Mouse (Mus musculus) kidney, embryonic 15.5 days (tissue): Measurements from ENCODE around the gene Bbs9. TPM values are rescaled to one million over a fixed set of nuclear protein-coding genes. Genes with fewer than 3 reads are reported as not detected.

Experiments
- ATAC-seq: fragments of 200-750 bp; cut with Nextera tagmentation; replicated peaks from 2 replicates; pipeline ENCODE4 v1.8.0; 2017; ENCODE audit warnings: moderate TSS enrichment; ENCODE audit not compliant: low FRiP score
- H3K27ac ChIP-seq: fragments of 300-500 bp; sonication (generic); 2 replicates; pipeline ENCODE4 v1.5.1; 2015; ENCODE audit warnings: mild to moderate bottlenecking, inconsistent platforms
- H3K27me3 ChIP-seq: fragments of 300-500 bp; sonication (generic); 2 replicates; pipeline ENCODE4 v1.6.1; 2015; ENCODE audit warnings: inconsistent platforms
- H3K36me3 ChIP-seq: fragments of 300-500 bp; sonication (generic); 2 replicates; pipeline ENCODE4 v1.6.1; 2015; ENCODE audit warnings: inconsistent platforms
- H3K4me1 ChIP-seq: fragments of 300-500 bp; sonication (generic); 2 replicates; pipeline ENCODE4 v1.6.1; 2015; ENCODE audit warnings: inconsistent platforms
- H3K4me2 ChIP-seq: fragments of 300-500 bp; sonication (generic); 2 replicates; pipeline ENCODE4 v1.6.1; 2015; ENCODE audit warnings: moderate library complexity, mild to moderate bottlenecking, inconsistent platforms
- H3K4me3 ChIP-seq: fragments of 300-500 bp; sonication (generic); replicated peaks from 2 replicates; pipeline ENCODE4 v1.5.1; 2015; ENCODE audit warnings: mild to moderate bottlenecking, inconsistent platforms
- H3K9ac ChIP-seq: fragments of 300-500 bp; sonication (generic); 2 replicates; pipeline ENCODE4 v1.6.1; 2015; ENCODE audit warnings: mild to moderate bottlenecking, inconsistent platforms
- H3K9me3 ChIP-seq: fragments of 300-500 bp; sonication (generic); replicated peaks from 2 replicates; pipeline ENCODE4 v1.6.1; 2016; ENCODE audit warnings: inconsistent platforms
- WGBS: fragments of 180-500 bp; shearing (Covaris S2); methylation state at CpG from one replicate; pipeline ENCODE4 v1.1.7; 2015; ENCODE audit warnings: mixed read lengths; 5-methylcytosine and 5-hydroxymethylcytosine counted together
- polyA plus RNA-seq: library from polyadenylated mRNA; unstranded; fragments of >200 nt; fragmentation: Nextera tagmentation; extraction: Ambion mirVana; gene quantifications from 2 replicates; pipeline ENCODE4 v1.2.1, GENCODE M21; 2015

The Bbs9 gene
- polyA plus RNA-seq, 1 experiment from 2014 or later = 12.3 TPM

- ATAC-seq = no peak
- H3K36me3 ChIP-seq = no peaks in the 10 kb centered on the region
Measured at GRCm38 (mm10) chr9:22690234-22690633, 214.7 kb downstream of the Bbs9 start.

DNA sequence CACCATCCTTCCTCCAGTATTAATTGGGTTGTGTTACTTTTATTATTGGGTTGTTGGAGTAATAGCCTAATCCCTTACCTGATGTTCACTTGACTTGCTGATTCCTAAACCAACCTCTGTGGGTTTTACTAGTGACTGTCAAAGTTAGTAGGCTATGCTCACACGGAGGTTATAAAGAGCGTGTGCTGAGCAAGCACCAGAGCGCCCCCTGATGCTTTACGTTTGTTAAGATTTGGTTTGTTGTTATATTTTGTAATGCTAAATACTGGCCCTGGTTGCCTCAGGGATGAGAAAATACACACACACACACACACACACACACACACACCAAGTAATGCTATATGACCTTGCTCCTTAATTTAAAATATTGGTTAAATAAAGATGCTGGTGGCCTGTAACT lies 219.9 kb downstream of the Bbs9 start:
- H3K9me3 ChIP-seq = 0 out of 2 replicates have a peak, but pooled peaks cover 3% of the 10 kb centered on the region
- H3K4me3 ChIP-seq = no peak overlapping the region
- no peak overlapping the region for H3K9ac ChIP-seq
- H3K27ac ChIP-seq = no peak overlapping the region
- H3K36me3 ChIP-seq = no peaks in the 10 kb centered on the region
- H3K4me1 ChIP-seq = no peaks in the 10 kb centered on the region
- no peaks in the 10 kb centered on the region for H3K27me3 ChIP-seq
- 88% methylated on average over 4 of the region's 4 CpGs for WGBS
- no peak for ATAC-seq
- H3K4me2 ChIP-seq = no peak overlapping the region

More at GRCm38 (mm10) chr9:22690234-22690633, 214.7 kb downstream of the Bbs9 start:
- H3K9ac ChIP-seq = no peak overlapping the region
- 59% methylated on average over 7 of the region's 7 CpGs for WGBS
- no peak overlapping the region for H3K4me3 ChIP-seq
- H3K27ac ChIP-seq = no peak overlapping the region
- no peak overlapping the region for H3K4me2 ChIP-seq
- H3K27me3 ChIP-seq = no peaks in the 10 kb centered on the region
- no peaks in the 10 kb centered on the region for H3K4me1 ChIP-seq
- no peaks in the 10 kb centered on the region for H3K9me3 ChIP-seq

GRCm38 (mm10) chr9:22696809-22697374 lies 221.4 kb downstream of the Bbs9 start:
- 0 out of 2 replicates have a peak, but pooled peaks cover 3% of the 10 kb centered on the region for H3K9me3 ChIP-seq
- WGBS = 96% methylated on average over 7 of the region's 7 CpGs
- no peak overlapping the region for H3K4me2 ChIP-seq
- H3K9ac ChIP-seq = no peak overlapping the region
- H3K36me3 ChIP-seq = no peaks in the 10 kb centered on the region
- no peaks in the 10 kb centered on the region for H3K27me3 ChIP-seq
- no peak overlapping the region for H3K27ac ChIP-seq
- H3K4me1 ChIP-seq = no peaks in the 10 kb centered on the region
- H3K4me3 ChIP-seq = no peak overlapping the region
- ATAC-seq = no peak

DNA sequence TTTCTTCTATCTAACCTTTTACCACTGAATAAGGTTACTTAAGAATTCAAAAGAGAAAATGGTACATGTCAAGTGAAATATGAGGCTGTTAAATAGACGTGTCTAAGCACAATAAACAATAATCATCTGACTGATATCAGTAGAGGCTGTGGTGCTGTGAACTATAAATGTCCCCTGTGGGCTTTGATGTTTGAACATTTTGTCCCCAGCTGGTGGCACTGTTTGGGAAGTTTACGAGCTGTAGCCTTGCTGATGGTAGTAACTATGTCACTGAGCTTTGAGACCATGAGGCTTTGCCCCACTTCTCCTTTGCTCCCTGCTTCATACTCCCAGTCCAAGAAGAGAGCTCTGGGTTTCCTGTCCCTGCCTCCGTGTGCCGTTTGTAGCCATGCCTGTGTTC lies 222.3 kb downstream of the Bbs9 start:
- 47% methylated on average over 4 of the region's 4 CpGs for WGBS
- H3K4me1 ChIP-seq = no peaks in the 10 kb centered on the region
- no peak for ATAC-seq
- no peak overlapping the region for H3K4me3 ChIP-seq
- H3K27ac ChIP-seq = no peak overlapping the region
- H3K4me2 ChIP-seq = no peak overlapping the region
- H3K9me3 ChIP-seq = 0 out of 2 replicates have a peak, but pooled peaks cover 3% of the 10 kb centered on the region
- no peaks in the 10 kb centered on the region for H3K36me3 ChIP-seq
- H3K27me3 ChIP-seq = no peaks in the 10 kb centered on the region
- no peak overlapping the region for H3K9ac ChIP-seq

GRCm38 (mm10) chr9:22698501-22698900 lies 223.0 kb downstream of the Bbs9 start:
- Histone ChIP-seq H3K36me3 (no peaks in the 10 kb centered on the region), H3K9me3 (0 out of 2 replicates have a peak, but pooled peaks cover 3% of the 10 kb centered on the region), H3K9ac (no peak overlapping the region), H3K4me3 (no peak overlapping the region), H3K4me1 (no peaks in the 10 kb centered on the region), H3K27me3 (no peaks in the 10 kb centered on the region), H3K4me2 (no peak overlapping the region), H3K27ac (no peak overlapping the region)
- ATAC-seq = no peak
- WGBS = 21% methylated on average over 1 of the region's 1 CpGs

- H3K4me2 ChIP-seq = no peak overlapping the region
- H3K9me3 ChIP-seq = 0 out of 2 replicates have a peak, but pooled peaks cover 3% of the 10 kb centered on the region
- no peak overlapping the region for H3K9ac ChIP-seq
- H3K27ac ChIP-seq = no peak overlapping the region
- ATAC-seq = no peak
- no peak overlapping the region for H3K4me3 ChIP-seq
- H3K36me3 ChIP-seq = no peaks in the 10 kb centered on the region
- 82% methylated on average over 1 of the region's 1 CpGs for WGBS
- 0 out of 2 replicates have a peak, but pooled peaks cover 4% of the 10 kb centered on the region for H3K4me1 ChIP-seq
- no peaks in the 10 kb centered on the region for H3K27me3 ChIP-seq
Measured at GRCm38 (mm10) chr9:22702065-22702611, 226.6 kb downstream of the Bbs9 start.

DNA sequence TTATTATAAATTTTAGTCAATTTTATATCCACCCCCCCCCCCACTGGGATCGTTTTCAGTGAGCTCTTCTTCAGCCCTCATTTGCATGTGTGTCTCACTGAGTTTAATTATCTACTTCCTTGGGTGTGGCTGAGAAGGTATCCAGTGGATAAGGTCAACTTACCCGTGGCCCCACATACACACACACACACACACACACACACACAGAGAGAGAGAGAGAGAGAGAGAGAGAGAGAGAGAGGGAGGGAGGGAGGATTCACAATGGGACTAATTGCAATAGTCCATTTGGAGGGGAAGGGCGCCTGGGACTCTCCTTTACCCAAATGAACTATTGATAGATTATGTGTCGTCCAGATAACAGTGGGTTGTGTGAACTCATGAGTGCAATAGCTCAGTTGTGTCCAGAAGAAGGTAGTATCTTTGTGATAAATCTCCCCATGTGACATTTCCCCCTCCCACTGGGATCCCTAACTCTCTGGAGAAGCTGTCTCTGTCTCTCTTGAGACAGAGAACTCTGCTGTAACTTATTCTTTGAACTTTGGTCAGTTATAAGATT lies 227.4 kb downstream of the Bbs9 start:
- 0 out of 2 replicates have a peak, but pooled peaks cover 3% of the 10 kb centered on the region for H3K9me3 ChIP-seq
- ATAC-seq = no peak
- no peaks in the 10 kb centered on the region for H3K36me3 ChIP-seq
- H3K27me3 ChIP-seq = no peaks in the 10 kb centered on the region
- no peak overlapping the region for H3K4me2 ChIP-seq
- H3K4me1 ChIP-seq = 0 out of 2 replicates have a peak, but pooled peaks cover 7% of the 10 kb centered on the region
- no peak overlapping the region for H3K9ac ChIP-seq
- H3K4me3 ChIP-seq = no peak overlapping the region
- no peak overlapping the region for H3K27ac ChIP-seq
- 89% methylated on average over 4 of the region's 4 CpGs for WGBS

DNA sequence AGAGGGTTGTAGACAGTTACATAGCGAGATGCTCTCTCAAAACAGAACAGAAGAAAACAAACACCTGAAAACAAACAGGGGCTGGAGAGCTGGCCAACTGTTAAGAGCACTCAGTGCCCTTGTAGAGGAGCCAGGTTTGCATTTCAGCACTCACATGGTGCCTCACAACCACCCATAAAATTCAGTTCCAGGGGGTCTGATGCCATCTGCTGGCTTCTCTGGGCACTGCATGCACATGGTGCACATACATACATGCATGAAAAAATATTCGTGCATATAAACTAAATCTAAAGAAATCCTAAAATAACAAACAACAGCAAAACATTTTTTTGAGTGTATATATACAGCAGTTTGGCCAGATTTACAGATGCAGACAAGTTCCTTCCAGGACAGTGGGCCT lies 228.0 kb downstream of the Bbs9 start:
- H3K9ac ChIP-seq = no peak overlapping the region
- 0 out of 2 replicates have a peak, but pooled peaks cover 7% of the 10 kb centered on the region for H3K4me1 ChIP-seq
- no peaks in the 10 kb centered on the region for H3K27me3 ChIP-seq
- no peak overlapping the region for H3K4me2 ChIP-seq
- H3K9me3 ChIP-seq = 0 out of 2 replicates have a peak, but pooled peaks cover 3% of the 10 kb centered on the region
- 99% methylated on average over 2 of the region's 2 CpGs for WGBS
- H3K4me3 ChIP-seq = no peak overlapping the region
- ATAC-seq = no peak
- H3K27ac ChIP-seq = no peak overlapping the region
- no peaks in the 10 kb centered on the region for H3K36me3 ChIP-seq

DNA sequence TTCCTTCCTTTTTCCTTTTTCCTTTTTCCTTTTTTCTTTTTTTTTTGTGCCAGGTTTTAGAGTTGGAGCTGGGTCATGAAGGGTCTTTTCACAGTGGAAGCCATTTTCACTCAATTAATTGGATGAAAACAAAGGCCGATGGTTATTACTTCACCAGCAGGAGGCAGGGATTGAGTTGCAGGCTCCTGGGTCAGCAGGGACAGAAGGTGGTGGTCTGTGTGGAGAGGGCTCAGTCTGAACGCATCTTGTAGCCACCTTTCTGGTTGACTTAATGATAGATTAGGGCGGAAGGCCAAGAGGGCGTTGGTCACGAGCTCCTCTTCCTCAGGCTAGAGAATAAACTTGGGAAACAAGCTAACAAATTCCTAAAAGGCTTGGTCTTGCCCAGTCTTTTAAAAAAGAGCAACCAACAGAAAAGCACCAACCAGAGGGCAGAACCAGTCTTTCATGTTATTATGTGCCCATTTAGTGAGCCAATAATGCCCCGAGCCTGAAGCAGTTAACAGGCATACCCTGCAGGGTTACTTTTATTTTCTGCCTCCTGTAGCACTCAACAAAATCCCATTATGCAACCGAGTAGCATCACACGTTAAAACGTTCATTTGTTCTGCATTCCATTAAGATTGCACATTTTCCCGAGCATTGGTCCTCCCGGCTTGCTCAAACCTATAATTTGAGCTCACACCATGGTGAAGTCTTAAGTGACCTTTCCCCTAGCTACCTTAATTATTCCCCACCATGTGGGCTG lies 231.8 kb downstream of the Bbs9 start:
- ATAC-seq = no peak
- no peak overlapping the region for H3K9ac ChIP-seq
- 0 out of 2 replicates have a peak, but pooled peaks cover 7% of the 10 kb centered on the region for H3K4me1 ChIP-seq
- H3K4me3 ChIP-seq = no peak overlapping the region
- H3K36me3 ChIP-seq = no peaks in the 10 kb centered on the region
- H3K9me3 ChIP-seq = no peaks in the 10 kb centered on the region
- no peak overlapping the region for H3K4me2 ChIP-seq
- 38% methylated on average over 11 of the region's 11 CpGs for WGBS
- H3K27me3 ChIP-seq = no peaks in the 10 kb centered on the region
- no peak overlapping the region for H3K27ac ChIP-seq

- no peaks in the 10 kb centered on the region for H3K9me3 ChIP-seq
- no peak overlapping the region for H3K4me2 ChIP-seq
- H3K4me1 ChIP-seq = 0 out of 2 replicates have a peak, but pooled peaks cover 7% of the 10 kb centered on the region
- no peak overlapping the region for H3K4me3 ChIP-seq
- 46% methylated on average over 19 of the region's 19 CpGs for WGBS
- no peaks in the 10 kb centered on the region for H3K27me3 ChIP-seq
- H3K27ac ChIP-seq = no peak overlapping the region
- no peaks in the 10 kb centered on the region for H3K36me3 ChIP-seq
- no peak overlapping the region for H3K9ac ChIP-seq
- ATAC-seq = peak; percentile 86
Measured at GRCm38 (mm10) chr9:22708970-22709726, 233.6 kb downstream of the Bbs9 start.

DNA sequence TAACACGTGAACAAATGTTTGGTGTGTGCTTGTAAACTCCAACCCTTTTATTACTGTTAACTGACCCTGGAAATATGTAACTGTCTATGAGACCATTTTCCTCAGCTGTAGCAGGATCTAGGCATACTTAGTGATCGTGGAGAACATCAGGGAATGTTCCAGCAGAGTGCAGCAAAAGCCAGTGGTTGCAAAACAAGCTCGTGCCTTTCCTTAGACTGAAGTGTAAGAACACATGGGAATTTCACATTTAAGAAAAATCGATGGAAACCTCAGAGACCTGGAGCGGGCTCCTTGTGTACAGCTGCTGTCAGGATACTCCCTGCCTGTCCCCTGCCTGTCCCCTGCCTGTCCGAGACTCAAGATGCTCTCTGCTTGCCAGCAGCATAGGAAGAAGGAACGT lies 234.5 kb downstream of the Bbs9 start:
- 0 out of 2 replicates have a peak, but pooled peaks cover 7% of the 10 kb centered on the region for H3K4me1 ChIP-seq
- H3K4me2 ChIP-seq = no peak overlapping the region
- no peaks in the 10 kb centered on the region for H3K27me3 ChIP-seq
- ATAC-seq = no peak
- H3K27ac ChIP-seq = no peak overlapping the region
- 61% methylated on average over 7 of the region's 7 CpGs for WGBS
- no peaks in the 10 kb centered on the region for H3K9me3 ChIP-seq
- no peak overlapping the region for H3K4me3 ChIP-seq
- no peak overlapping the region for H3K9ac ChIP-seq
- no peaks in the 10 kb centered on the region for H3K36me3 ChIP-seq
